Mouse (Mus musculus) heart, postnatal 0 days (tissue): Measurements from ENCODE around the gene Marcks. TPM values are rescaled to one million over a fixed set of nuclear protein-coding genes. Genes with fewer than 3 reads are reported as not detected.

Experiments used
- ATAC-seq: fragments of 200-750 bp; cut with Nextera tagmentation; 2 replicates; pipeline ENCODE4 v1.8.0; 2017; ENCODE audit warnings: low read depth, moderate number of reproducible peaks, moderate library complexity; ENCODE audit not compliant: insufficient read depth
- DNase-seq: peaks from one replicate; pipeline ENCODE4 v3.0.0-alpha.2; 2016; ENCODE audit warnings: low spot score
- H3K27ac ChIP-seq: fragments of 300-500 bp; sonication (generic); 2 replicates; pipeline ENCODE4 v1.5.1; 2014; ENCODE audit warnings: low read depth, mild to moderate bottlenecking
- H3K27me3 ChIP-seq: fragments of 300-500 bp; sonication (generic); 2 replicates; pipeline ENCODE4 v1.6.1; 2014; ENCODE audit warnings: low read length, mixed read lengths; ENCODE audit not compliant: control insufficient read depth, insufficient read depth
- H3K36me3 ChIP-seq: fragments of 300-500 bp; sonication (generic); replicated peaks from 2 replicates; pipeline ENCODE4 v1.6.1; 2014; ENCODE audit warnings: low read length, mixed read lengths; ENCODE audit not compliant: control insufficient read depth, insufficient read depth
- H3K4me1 ChIP-seq: fragments of 300-500 bp; sonication (generic); 2 replicates; pipeline ENCODE4 v1.6.1; 2014; ENCODE audit warnings: antibody characterized with exemption; ENCODE audit not compliant: control insufficient read depth, insufficient read depth
- H3K4me2 ChIP-seq: fragments of 300-500 bp; sonication (generic); 2 replicates; pipeline ENCODE4 v1.6.1; 2014; ENCODE audit warnings: low read depth, mild to moderate bottlenecking, low read length, moderate library complexity
- H3K4me3 ChIP-seq: fragments of 300-500 bp; sonication (generic); 2 replicates; pipeline ENCODE4 v1.5.1; 2014; ENCODE audit warnings: low read depth, low read length
- H3K9ac ChIP-seq: fragments of 300-500 bp; sonication (generic); replicated peaks from 2 replicates; pipeline ENCODE4 v1.6.1; 2014; ENCODE audit warnings: low read depth, low read length, mixed read lengths
- H3K9me3 ChIP-seq: fragments of 300-500 bp; sonication (generic); replicated peaks from 2 replicates; pipeline ENCODE4 v1.6.1; 2016; ENCODE audit warnings: low read length; ENCODE audit not compliant: control insufficient read depth
- CTCF ChIP-seq: IDR thresholded peaks from 2 replicates; pipeline ENCODE4 v1.5.1; 2016; ENCODE audit warnings: antibody characterized with exemption, control low read depth, low read depth
- EP300 ChIP-seq: IDR thresholded peaks from 2 replicates; pipeline ENCODE4 v1.6.1; 2016; ENCODE audit warnings: antibody characterized with exemption, low read depth
- WGBS: fragments of 180-500 bp; shearing (Covaris S2); extraction: QIAGEN DNeasy Blood & Tissue Kit; methylation state at CpG from one replicate; pipeline ENCODE4 v1.1.7; 2014; 5-methylcytosine and 5-hydroxymethylcytosine counted together
- polyA plus RNA-seq: library from polyadenylated mRNA; unstranded; fragments of >200 nt; fragmentation: Nextera tagmentation; extraction: Ambion mirVana; gene quantifications from 2 replicates; pipeline ENCODE4 v1.2.1, GENCODE M21; 2015
- total RNA-seq: library from RNA; depleted of rRNA; stranded (reverse); fragments of >200 nt; gene quantifications from 2 replicates; pipeline ENCODE4 v1.2.3, GENCODE M21; 2014; ENCODE audit warnings: low replicate concordance

The Marcks gene
- total and polyA plus RNA-seq, 2 experiments from 2014 or later: 38.3 to 56.9 TPM

DNA sequence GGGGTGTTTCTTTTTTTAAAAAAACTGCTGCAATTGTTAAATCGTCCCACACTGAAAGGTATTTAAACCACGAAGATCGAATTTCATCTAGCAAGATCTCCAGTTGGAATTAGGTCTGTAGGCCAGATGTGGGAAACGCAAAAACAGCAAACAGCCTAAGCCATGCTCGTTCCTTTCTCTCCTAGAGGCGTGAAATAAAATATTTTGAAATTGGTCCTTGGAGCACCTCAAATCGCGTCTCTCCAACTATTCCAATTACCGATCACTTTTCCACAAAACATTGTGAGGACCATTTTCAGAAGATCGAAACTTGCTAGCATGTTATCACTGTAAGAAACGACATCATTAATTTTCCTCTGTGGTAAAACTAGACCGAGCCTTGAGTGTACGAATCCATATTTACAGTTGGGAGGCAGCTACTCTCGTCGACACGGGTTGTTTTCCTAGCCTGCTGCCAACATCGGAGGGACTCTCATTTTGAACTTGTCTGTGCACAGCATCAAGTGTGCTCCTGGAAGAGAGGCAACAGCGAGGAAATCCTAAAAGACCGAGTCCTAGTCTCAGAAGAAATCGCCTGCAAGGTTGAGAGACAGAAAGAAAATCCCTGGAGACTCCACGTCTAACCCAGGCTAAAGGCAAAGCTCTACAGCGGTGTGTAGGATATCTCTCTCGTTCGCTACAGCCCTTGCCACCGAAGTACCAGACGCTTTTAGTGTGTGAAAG, 884 bp upstream of the Marcks start:
- H3K9ac ChIP-seq: peak overlapping the region; percentile 98
- no peak for TF ChIP-seq EP300
- TF ChIP-seq CTCF: no peak
- no peaks in the 10 kb centered on the region for H3K9me3 ChIP-seq
- H3K27ac ChIP-seq: peak overlapping the region; percentile 98
- WGBS: under 1% methylated on average over 26 of the region's 26 CpGs
- no peaks in the 10 kb centered on the region for H3K4me1 ChIP-seq
- no peaks in the 10 kb centered on the region for H3K27me3 ChIP-seq
- H3K4me2 ChIP-seq: peak overlapping the region; percentile 63
- DNase-seq: peak; percentile 36
- ATAC-seq: no peak
- H3K4me3 ChIP-seq: peak overlapping the region; percentile 95
- H3K36me3 ChIP-seq: 0 out of 2 replicates have a peak, but pooled peaks cover 4% of the 10 kb centered on the region

GRCm38 (mm10) chr10:37138311-37138731, 399 bp downstream of the Marcks start:
- Histone ChIP-seq H3K9me3 (no peaks in the 10 kb centered on the region), H3K9ac (peak overlapping the region; percentile 98), H3K4me1 (peaks cover 4% of the 10 kb centered on the region; the same call in 1 of the 2 replicates), H3K4me2 (peak overlapping the region; percentile 63), H3K4me3 (peak overlapping the region; percentile 95), H3K27ac (peak overlapping the region; percentile 98), H3K36me3 (0 out of 2 replicates have a peak, but pooled peaks cover 4% of the 10 kb centered on the region), H3K27me3 (no peaks in the 10 kb centered on the region)
- ATAC-seq: no peak
- TF ChIP-seq CTCF (no peak), EP300 (no peak)
- 1% methylated on average over 26 of the region's 26 CpGs for WGBS
- peak; percentile 17 for DNase-seq

DNA sequence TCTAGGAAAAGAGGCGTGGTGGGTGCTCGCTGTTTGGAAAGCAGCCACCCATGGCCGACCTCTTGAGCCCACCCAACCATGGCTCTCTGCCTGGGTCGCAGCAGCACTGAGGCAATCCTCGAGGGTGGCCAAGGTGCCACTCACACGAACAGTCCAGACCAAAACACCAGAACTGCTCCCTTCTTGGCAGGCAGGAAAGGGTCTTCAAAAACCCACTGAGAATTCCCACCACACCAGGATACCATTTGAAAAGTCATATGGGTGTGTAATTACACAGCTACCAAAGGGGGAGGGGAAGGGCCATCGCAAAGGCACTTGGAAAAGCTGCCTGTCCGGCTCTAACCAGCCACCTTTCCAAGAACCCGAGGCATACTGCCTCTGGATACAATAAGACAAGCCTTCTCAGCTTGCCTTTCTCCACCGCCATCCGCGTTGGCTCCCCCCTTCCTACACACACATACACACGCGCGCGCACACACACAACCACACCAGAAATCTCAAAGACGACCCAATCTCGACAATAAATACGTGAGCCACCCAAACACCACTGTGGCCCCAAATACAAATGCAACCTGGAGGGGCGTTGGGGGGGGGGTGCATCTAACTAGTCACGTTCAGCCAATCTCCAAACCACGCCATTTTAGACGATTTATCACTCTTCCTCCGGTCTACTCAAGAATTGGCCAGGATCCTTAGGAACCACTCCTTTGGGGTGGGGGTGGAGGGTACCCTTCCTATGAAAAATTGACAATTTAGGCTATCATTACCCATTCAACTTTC, 999 bp downstream of the Marcks start:
- H3K27ac ChIP-seq: peak overlapping the region; percentile 98
- H3K27me3 ChIP-seq: no peaks in the 10 kb centered on the region
- ATAC-seq (no peak), DNase-seq (peak; percentile 64)
- under 1% methylated on average over 24 of the region's 24 CpGs for WGBS
- peak overlapping the region; percentile 98 for H3K9ac ChIP-seq
- no peaks in the 10 kb centered on the region for H3K9me3 ChIP-seq
- peak overlapping the region; percentile 63 for H3K4me2 ChIP-seq
- H3K4me1 ChIP-seq: peaks cover 4% of the 10 kb centered on the region; the same call in 1 of the 2 replicates
- TF ChIP-seq EP300: no peak
- TF ChIP-seq CTCF: no peak
- peak overlapping the region; percentile 95 for H3K4me3 ChIP-seq
- 0 out of 2 replicates have a peak, but pooled peaks cover 4% of the 10 kb centered on the region for H3K36me3 ChIP-seq

GRCm38 (mm10) chr10:37136981-37137518, 1.7 kb downstream of the Marcks start:
- Histone ChIP-seq H3K27me3 (no peaks in the 10 kb centered on the region), H3K9ac (peak overlapping the region; percentile 98), H3K4me2 (peak overlapping the region; percentile 63), H3K27ac (peak overlapping the region; percentile 98), H3K36me3 (0 out of 2 replicates have a peak, but pooled peaks cover 4% of the 10 kb centered on the region), H3K4me1 (peaks cover 4% of the 10 kb centered on the region; the same call in 1 of the 2 replicates), H3K4me3 (peak overlapping the region; percentile 95), H3K9me3 (no peaks in the 10 kb centered on the region)
- ATAC-seq (peak; percentile 83), DNase-seq (peak; percentile 87)
- under 1% methylated on average over 40 of the region's 49 CpGs for WGBS
- TF ChIP-seq EP300 (no peak), CTCF (peak; percentile 72)

GRCm38 (mm10) chr10:37135951-37136751, 2.6 kb downstream of the Marcks start:
- TF ChIP-seq EP300 (no peak), CTCF (no peak)
- H3K27ac ChIP-seq: peak overlapping the region; percentile 98
- WGBS: under 1% methylated on average over 79 of the region's 99 CpGs
- H3K4me1 ChIP-seq: peaks cover 4% of the 10 kb centered on the region; the same call in 1 of the 2 replicates
- peak overlapping the region; percentile 63 for H3K4me2 ChIP-seq
- peak; percentile 35 for DNase-seq
- H3K9me3 ChIP-seq: no peaks in the 10 kb centered on the region
- 0 out of 2 replicates have a peak, but pooled peaks have one; percentile 2 for ATAC-seq
- H3K9ac ChIP-seq: peak overlapping the region; percentile 98
- H3K4me3 ChIP-seq: peak overlapping the region; percentile 95
- 0 out of 2 replicates have a peak, but pooled peaks cover 4% of the 10 kb centered on the region for H3K36me3 ChIP-seq
- no peaks in the 10 kb centered on the region for H3K27me3 ChIP-seq
